Mouse (Mus musculus) hematopoietic stem cell, adult 5-6 weeks (primary cell): ENCODE measurements around the gene Gmeb2. TPM values are rescaled to one million over a fixed set of nuclear protein-coding genes. Genes with fewer than 3 reads are reported as not detected.

Experiments used
- ATAC-seq, 2 experiments: fragments of 125-278 bp in 1 of 2; replicated peaks in 1 of 2; 2 replicates each; pipeline ENCODE4 v1.8.0; 2016 to 2017; ENCODE audit warnings: inconsistent platforms in 2 of 2, mild to moderate bottlenecking in 2 of 2, moderate number of reproducible peaks in 2 of 2, low read depth in 1 of 2, moderate TSS enrichment in 1 of 2; ENCODE audit not compliant: low FRiP score in 2 of 2, poor library complexity in 2 of 2, severe bottlenecking in 2 of 2, insufficient read depth in 1 of 2, low TSS enrichment in 1 of 2
- total RNA-seq: library from RNA; stranded (forward); fragments of 172-1452, 232-1000 nt; gene quantifications from 2 replicates; pipeline ENCODE4 v1.2.3, GENCODE M21; 2017

Gmeb2 gene
- total RNA-seq, 1 experiment from 2014 or later: 14.8 TPM

GRCm38 (mm10) chr2:181202886-181203285 lies 84.9 kb downstream of the Gmeb2 start:
- ATAC-seq: no peak

GRCm38 (mm10) chr2:181202422-181202821 lies 85.4 kb downstream of the Gmeb2 start, which contains the start of gene Ptk6:
Gene Ptk6, minus strand, starts transcription at chr2:181202789.
- no peak for ATAC-seq

- ATAC-seq: no peak
Observed at GRCm38 (mm10) chr2:181201606-181202005, 86.2 kb downstream of the Gmeb2 start.

Other genes with a start within 250 kb of the Gmeb2 start
- not detected in 2 replicates for gene Chrna4, start 244.5 kb downstream of the Gmeb2 start, total RNA-seq
- not detected in 2 replicates for gene Kcnq2, start 152.7 kb downstream of the Gmeb2 start, total RNA-seq
- gene Eef1a2, start 131.0 kb downstream of the Gmeb2 start, total RNA-seq: not detected in 2 replicates
- gene Ppdpf, start 100.8 kb downstream of the Gmeb2 start, total RNA-seq: 128 and 168 TPM in 2 replicates
- not detected in 2 replicates for gene Ptk6, start 85.2 kb downstream of the Gmeb2 start, total RNA-seq
- 0.25 TPM in 1 of 2 replicates, not detected in the other for gene Srms, start 74.8 kb downstream of the Gmeb2 start, total RNA-seq
- gene Fndc11, start 68.0 kb downstream of the Gmeb2 start, total RNA-seq: 0.63 TPM in 1 of 2 replicates, not detected in the other
- gene Helz2, start 46.0 kb downstream of the Gmeb2 start, total RNA-seq: 12.4 and 16.3 TPM in 2 replicates
- gene Stmn3, start 26.5 kb upstream of the Gmeb2 start, total RNA-seq: not detected in 2 replicates
- 46.8 and 56.7 TPM in 2 replicates for gene Rtel1, start 31.7 kb upstream of the Gmeb2 start, total RNA-seq
- 48.8 and 55.8 TPM in 2 replicates for gene Zgpat, start 76.9 kb upstream of the Gmeb2 start, total RNA-seq
- 54.9 and 75.9 TPM in 2 replicates for gene Arfrp1, start 77.4 kb upstream of the Gmeb2 start, total RNA-seq
- 32.4 and 36.1 TPM in 2 replicates for gene Lime1, start 92.0 kb upstream of the Gmeb2 start, total RNA-seq
- gene Zbtb46, start 171.4 kb upstream of the Gmeb2 start, total RNA-seq: 1.3 and 6.0 TPM in 2 replicates
- not detected in 2 replicates for gene Abhd16b, start 205.2 kb upstream of the Gmeb2 start, total RNA-seq
- gene Tpd52l2, start 209.1 kb upstream of the Gmeb2 start, total RNA-seq: 118 and 129 TPM in 2 replicates
- gene Dnajc5, start 232.4 kb upstream of the Gmeb2 start, total RNA-seq: 36.9 and 43.1 TPM in 2 replicates